Mouse (Mus musculus) adrenal gland, adult (tissue): ENCODE results near the gene H2-M3.
"Not testable (repeated sequence)": the region's sequence is repeated elsewhere in the genome, so short reads cannot be mapped to it uniquely, and the experiment has no call there.

Experiments used
- DNase-seq, 2 experiments: peaks; one replicate each; pipeline ENCODE4 v3.0.0; 2022 to 2023; ENCODE audit warnings: low spot score in 1 of 2; ENCODE audit not compliant: inconsistent age in 2 of 2

The H2-M3 gene

GRCm38 (mm10) chr17:37270058-37270701, at the start of gene H2-M3:
TSS of gene H2-M3 (plus strand) at chr17:37270220.
- DNase-seq = peak; percentile 87 to 98

- no peak for DNase-seq
Measured at GRCm38 (mm10) chr17:37221879-37222278, 48.1 kb upstream of the H2-M3 start.

GRCm38 (mm10) chr17:37237230-37237629, 32.8 kb upstream of the H2-M3 start, which contains the start of gene Olfr97:
TSS of gene Olfr97 (minus strand) at chr17:37237330.
- not testable (repeated sequence) for DNase-seq

GRCm38 (mm10) chr17:37242198-37242597, 27.8 kb upstream of the H2-M3 start:
- no peak for DNase-seq

- peak; percentile 32 to 86 for DNase-seq
Measured at GRCm38 (mm10) chr17:37246715-37247114, 23.3 kb upstream of the H2-M3 start.

GRCm38 (mm10) chr17:37249460-37249859, 20.6 kb upstream of the H2-M3 start:
- DNase-seq = no peak

- peak in 1 of 2 experiments; percentile 69 for DNase-seq
Measured at GRCm38 (mm10) chr17:37250544-37250943, 19.5 kb upstream of the H2-M3 start.

GRCm38 (mm10) chr17:37263626-37264025, 6.4 kb upstream of the H2-M3 start, which contains the start of gene Olfr98:
TSS of gene Olfr98 (minus strand) at chr17:37263749.
- DNase-seq = no peak

GRCm38 (mm10) chr17:37270702-37271092, 677 bp downstream of the H2-M3 start:
- DNase-seq = peak; percentile 65 to 87

- DNase-seq = no peak
Measured at GRCm38 (mm10) chr17:37275626-37276248, 5.7 kb downstream of the H2-M3 start.

- DNase-seq = no peak
Measured at GRCm38 (mm10) chr17:37276573-37276972, 6.6 kb downstream of the H2-M3 start.

GRCm38 (mm10) chr17:37280331-37280730, 10.3 kb downstream of the H2-M3 start:
- DNase-seq = peak in 1 of 2 experiments; percentile 43

- DNase-seq = no peak
Measured at GRCm38 (mm10) chr17:37283360-37283759, 13.3 kb downstream of the H2-M3 start, which contains the start of gene Olfr99. TSS of gene Olfr99 (minus strand) at chr17:37283460.

GRCm38 (mm10) chr17:37304213-37304612, 34.2 kb downstream of the H2-M3 start, which contains the start of gene Olfr101:
TSS of gene Olfr101 (minus strand) at chr17:37304313.
- DNase-seq = no peak

- DNase-seq = peak in 1 of 2 experiments; percentile 51
Measured at GRCm38 (mm10) chr17:37308483-37308882, 38.5 kb downstream of the H2-M3 start.

- no peak for DNase-seq
Measured at GRCm38 (mm10) chr17:37310146-37310699, 40.2 kb downstream of the H2-M3 start.

- DNase-seq = no peak
Measured at GRCm38 (mm10) chr17:37316954-37317353, 46.9 kb downstream of the H2-M3 start, which contains the start of gene Olfr102. TSS of gene Olfr102 (minus strand) at chr17:37317054.
